Mouse (Mus musculus): ENCODE data around the gene Peli2. TPM values are rescaled to one million over a fixed set of nuclear protein-coding genes. Genes with fewer than 3 reads are reported as not detected.

The Peli2 gene
- polyA plus RNA-seq, 1 experiment, result 125 TPM

GRCm38 (mm10) chr14:48207746-48208640, 87.4 kb downstream of the Peli2 start:
- no peaks in the 10 kb centered on the region for H3K36me3 ChIP-seq (ENCODE audit: control insufficient read depth, insufficient read depth, low read length)
- H3K27ac ChIP-seq (ENCODE audit: control insufficient read depth, insufficient read depth, low read depth, low read length), result no peak overlapping the region
- no peaks in the 10 kb centered on the region for H3K4me1 ChIP-seq (ENCODE audit: control insufficient read depth, insufficient read depth, low read length)
- H3K4me3 ChIP-seq (ENCODE audit: control insufficient read depth, low read depth, low read length), result no peak overlapping the region
- no peaks in the 10 kb centered on the region for H3K27me3 ChIP-seq (ENCODE audit: control insufficient read depth, insufficient read depth, low read length)
- TF ChIP-seq POLR2A (IDR thresholded peaks at IDR 0.05; ENCODE audit: control insufficient read depth, low read depth, low read length) (no peak), CTCF (IDR thresholded peaks at IDR 0.05; ENCODE audit: control insufficient read depth, insufficient read depth, insufficient replicate concordance, low read depth, low read length) (no peak)

GRCm38 (mm10) chr14:48209436-48209835, 88.8 kb downstream of the Peli2 start:
- Histone ChIP-seq H3K27ac (ENCODE audit: control insufficient read depth, insufficient read depth, low read depth, low read length) (no peak overlapping the region), H3K4me3 (ENCODE audit: control insufficient read depth, low read depth, low read length) (no peak overlapping the region), H3K4me1 (ENCODE audit: control insufficient read depth, insufficient read depth, low read length) (no peaks in the 10 kb centered on the region), H3K36me3 (ENCODE audit: control insufficient read depth, insufficient read depth, low read length) (no peaks in the 10 kb centered on the region), H3K27me3 (ENCODE audit: control insufficient read depth, insufficient read depth, low read length) (no peaks in the 10 kb centered on the region)
- TF ChIP-seq CTCF (IDR thresholded peaks at IDR 0.05; ENCODE audit: control insufficient read depth, insufficient read depth, insufficient replicate concordance, low read depth, low read length) (no peak), POLR2A (IDR thresholded peaks at IDR 0.05; ENCODE audit: control insufficient read depth, low read depth, low read length) (no peak)

DNA sequence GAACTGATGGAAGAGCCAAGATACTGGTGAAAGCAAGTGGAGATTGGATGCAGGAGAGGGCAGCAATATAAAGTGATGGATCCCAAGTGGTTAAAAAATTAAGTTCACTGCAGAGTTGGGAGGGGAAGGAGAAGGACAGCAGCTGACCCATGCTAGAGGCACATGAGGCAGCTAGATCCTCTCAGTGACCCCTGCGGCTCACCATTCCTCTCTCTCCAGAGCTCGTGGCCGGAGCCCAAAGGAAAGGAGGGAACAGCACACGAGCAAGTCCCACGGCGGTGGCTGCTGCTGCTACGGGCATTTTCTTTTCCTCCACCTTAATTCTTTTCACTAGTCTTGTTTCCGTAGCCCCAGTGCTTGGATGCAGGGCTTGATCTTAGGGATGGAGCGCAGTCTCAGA, 89.5 kb downstream of the Peli2 start:
- no peak overlapping the region for H3K27ac ChIP-seq (ENCODE audit: control insufficient read depth, insufficient read depth, low read depth, low read length)
- H3K36me3 ChIP-seq (ENCODE audit: control insufficient read depth, insufficient read depth, low read length), result no peaks in the 10 kb centered on the region
- no peaks in the 10 kb centered on the region for H3K27me3 ChIP-seq (ENCODE audit: control insufficient read depth, insufficient read depth, low read length)
- H3K4me1 ChIP-seq (ENCODE audit: control insufficient read depth, insufficient read depth, low read length), result no peaks in the 10 kb centered on the region
- TF ChIP-seq CTCF (IDR thresholded peaks at IDR 0.05; ENCODE audit: control insufficient read depth, insufficient read depth, insufficient replicate concordance, low read depth, low read length) (no peak), POLR2A (IDR thresholded peaks at IDR 0.05; ENCODE audit: control insufficient read depth, low read depth, low read length) (no peak)
- H3K4me3 ChIP-seq (ENCODE audit: control insufficient read depth, low read depth, low read length), result no peak overlapping the region

DNA sequence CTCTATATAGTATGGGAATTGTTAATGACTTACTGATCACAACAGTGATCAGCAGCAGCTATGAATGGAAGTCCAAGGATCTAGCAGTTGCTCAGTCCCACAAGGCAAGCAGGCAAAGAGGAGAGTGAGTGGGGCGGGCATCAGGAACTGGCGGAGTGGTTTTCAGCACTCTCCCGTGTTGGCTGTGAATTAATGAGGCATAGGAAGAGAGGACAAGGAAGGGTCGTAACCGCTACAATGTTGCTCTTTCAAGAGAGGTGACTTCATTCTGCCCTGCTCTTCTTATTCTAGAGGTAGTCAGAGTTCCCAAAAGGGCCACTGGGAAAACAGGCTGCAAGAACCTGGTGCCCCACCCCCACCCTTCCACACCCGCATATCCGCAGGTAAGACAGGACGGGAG, 90.9 kb downstream of the Peli2 start:
- no peak overlapping the region for H3K4me3 ChIP-seq (ENCODE audit: control insufficient read depth, low read depth, low read length)
- H3K4me1 ChIP-seq (ENCODE audit: control insufficient read depth, insufficient read depth, low read length), result no peaks in the 10 kb centered on the region
- H3K27me3 ChIP-seq (ENCODE audit: control insufficient read depth, insufficient read depth, low read length), result no peaks in the 10 kb centered on the region
- no peaks in the 10 kb centered on the region for H3K36me3 ChIP-seq (ENCODE audit: control insufficient read depth, insufficient read depth, low read length)
- TF ChIP-seq CTCF (IDR thresholded peaks at IDR 0.05; ENCODE audit: control insufficient read depth, insufficient read depth, insufficient replicate concordance, low read depth, low read length) (no peak), POLR2A (IDR thresholded peaks at IDR 0.05; ENCODE audit: control insufficient read depth, low read depth, low read length) (no peak)
- H3K27ac ChIP-seq (ENCODE audit: control insufficient read depth, insufficient read depth, low read depth, low read length), result no peak overlapping the region

- TF ChIP-seq CTCF (IDR thresholded peaks at IDR 0.05; ENCODE audit: control insufficient read depth, insufficient read depth, insufficient replicate concordance, low read depth, low read length), result no peak
- no peak for TF ChIP-seq POLR2A (IDR thresholded peaks at IDR 0.05; ENCODE audit: control insufficient read depth, low read depth, low read length)
- no peak overlapping the region for H3K27ac ChIP-seq (ENCODE audit: control insufficient read depth, insufficient read depth, low read depth, low read length)
- no peaks in the 10 kb centered on the region for H3K27me3 ChIP-seq (ENCODE audit: control insufficient read depth, insufficient read depth, low read length)
- no peaks in the 10 kb centered on the region for H3K36me3 ChIP-seq (ENCODE audit: control insufficient read depth, insufficient read depth, low read length)
- no peak overlapping the region for H3K4me3 ChIP-seq (ENCODE audit: control insufficient read depth, low read depth, low read length)
- no peaks in the 10 kb centered on the region for H3K4me1 ChIP-seq (ENCODE audit: control insufficient read depth, insufficient read depth, low read length)
Measured at GRCm38 (mm10) chr14:48212839-48213238, 92.2 kb downstream of the Peli2 start.

DNA sequence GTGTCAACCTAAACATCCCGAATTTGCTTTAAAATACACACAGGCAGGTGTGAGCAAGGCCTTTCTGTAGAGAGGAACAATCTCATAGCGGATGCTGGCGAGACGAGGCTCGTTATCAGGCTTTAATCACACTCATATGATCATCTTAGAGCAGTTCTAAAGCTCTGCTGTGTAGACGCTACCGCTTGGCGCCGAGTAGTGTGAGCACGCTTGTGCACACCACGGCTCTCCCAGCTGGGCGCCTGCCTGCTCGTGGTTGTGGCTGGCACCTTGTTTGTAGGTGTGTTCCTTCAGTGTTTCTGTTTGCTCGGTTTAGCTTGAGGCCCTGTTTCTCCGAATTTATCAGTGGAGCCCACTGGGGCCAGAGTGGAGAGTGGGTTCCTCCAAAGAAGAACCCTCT, 93.0 kb downstream of the Peli2 start:
- H3K4me1 ChIP-seq (ENCODE audit: control insufficient read depth, insufficient read depth, low read length), result no peaks in the 10 kb centered on the region
- no peaks in the 10 kb centered on the region for H3K36me3 ChIP-seq (ENCODE audit: control insufficient read depth, insufficient read depth, low read length)
- no peak overlapping the region for H3K27ac ChIP-seq (ENCODE audit: control insufficient read depth, insufficient read depth, low read depth, low read length)
- H3K27me3 ChIP-seq (ENCODE audit: control insufficient read depth, insufficient read depth, low read length), result no peaks in the 10 kb centered on the region
- H3K4me3 ChIP-seq (ENCODE audit: control insufficient read depth, low read depth, low read length), result no peak overlapping the region
- no peak for TF ChIP-seq CTCF (IDR thresholded peaks at IDR 0.05; ENCODE audit: control insufficient read depth, insufficient read depth, insufficient replicate concordance, low read depth, low read length)
- TF ChIP-seq POLR2A (IDR thresholded peaks at IDR 0.05; ENCODE audit: control insufficient read depth, low read depth, low read length), result no peak

- Histone ChIP-seq H3K4me1 (ENCODE audit: control insufficient read depth, insufficient read depth, low read length) (no peaks in the 10 kb centered on the region), H3K36me3 (ENCODE audit: control insufficient read depth, insufficient read depth, low read length) (no peaks in the 10 kb centered on the region), H3K4me3 (ENCODE audit: control insufficient read depth, low read depth, low read length) (no peak overlapping the region), H3K27ac (ENCODE audit: control insufficient read depth, insufficient read depth, low read depth, low read length) (no peak overlapping the region), H3K27me3 (ENCODE audit: control insufficient read depth, insufficient read depth, low read length) (no peaks in the 10 kb centered on the region)
- TF ChIP-seq CTCF (IDR thresholded peaks at IDR 0.05; ENCODE audit: control insufficient read depth, insufficient read depth, insufficient replicate concordance, low read depth, low read length) (no peak), POLR2A (IDR thresholded peaks at IDR 0.05; ENCODE audit: control insufficient read depth, low read depth, low read length) (no peak)
Measured at GRCm38 (mm10) chr14:48222051-48222450, 101.4 kb downstream of the Peli2 start.

Measured in testis, adult 2 months (tissue).